Mouse (Mus musculus) CD4-positive, CD25-positive, alpha-beta regulatory T cell, adult 9 weeks (primary cell): ENCODE results near the gene Gm20823. TPM values are rescaled to one million over a fixed set of nuclear protein-coding genes. Genes with fewer than 3 reads are reported as not detected.

Experiments
- polyA plus RNA-seq: library from polyadenylated mRNA; unstranded; fragments of 100-300 nt; shearing (Covaris generic); gene quantifications from one replicate; pipeline ENCODE4 v1.2.1, GENCODE M21; 2017

Gene Gm20823
- polyA plus RNA-seq = not detected

DNA sequence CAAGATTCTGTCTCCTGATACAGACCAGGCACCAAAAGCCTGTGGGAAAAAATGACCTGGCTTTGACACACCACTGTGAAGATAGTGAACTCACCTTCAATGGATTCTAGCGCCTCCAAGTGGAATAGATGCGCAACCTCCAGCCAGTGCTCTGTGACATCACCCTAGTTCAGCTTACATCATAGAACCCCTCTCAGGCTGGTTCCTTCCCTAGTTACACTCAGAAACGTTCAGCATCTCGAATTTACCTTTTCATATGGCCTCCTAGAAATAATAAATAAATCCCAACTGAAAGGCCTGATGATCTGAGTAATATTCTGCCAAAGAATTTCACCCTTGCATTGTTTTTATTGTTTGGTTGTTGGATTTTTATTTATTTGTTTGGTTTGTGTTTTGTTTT is at the start of gene Gm20823:
Gene Gm20823, minus strand, starts transcription at position 101 of the 400 bp plus-strand sequence.

